Mouse (Mus musculus) MEL (cell line): ENCODE measurements around the gene Cdh23. TPM values are rescaled to one million over a fixed set of nuclear protein-coding genes. Genes with fewer than 3 reads are reported as not detected.

Source experiments
- DNase-seq: peaks from one replicate; pipeline ENCODE4 v3.0.0; 2011; ENCODE audit warnings: low read depth, low spot score
- H3K27ac ChIP-seq: 2 replicates; pipeline ENCODE4 v1.5.1; 2012; ENCODE audit warnings: low read depth, mild to moderate bottlenecking, control low read depth, low read length, moderate library complexity; ENCODE audit not compliant: control insufficient read depth
- H3K27me3 ChIP-seq, 2 experiments: fragments of 150-350 bp in 1 of 2; sonication (generic) in 1 of 2; 2 replicates each; pipeline ENCODE4 v1.6.1; 2012; ENCODE audit warnings: low read length in 2 of 2, mild to moderate bottlenecking in 2 of 2, improper control_type of control experiment in 1 of 2, moderate library complexity in 1 of 2; ENCODE audit not compliant: insufficient read depth in 2 of 2, control insufficient read depth in 1 of 2
- H3K36me3 ChIP-seq, 2 experiments: 2 replicates each; pipeline ENCODE4 v1.6.1; 2012 to 2014; ENCODE audit warnings: low read length in 2 of 2, improper control_type of control experiment in 1 of 2, inconsistent platforms in 1 of 2, mild to moderate bottlenecking in 1 of 2; ENCODE audit not compliant: insufficient read depth in 2 of 2, control insufficient read depth in 1 of 2
- H3K4me1 ChIP-seq, 2 experiments: fragments of 150-350 bp in 1 of 2; sonication (generic) in 1 of 2; 2 replicates each; pipeline ENCODE4 v1.6.1; 2012; ENCODE audit warnings: low read length in 2 of 2, improper control_type of control experiment in 1 of 2, mild to moderate bottlenecking in 1 of 2; ENCODE audit not compliant: insufficient read depth in 2 of 2, control insufficient read depth in 1 of 2
- H3K4me3 ChIP-seq, 2 experiments: fragments of 150-350 bp in 1 of 2; sonication (generic) in 1 of 2; 2 replicates each; pipeline ENCODE4 v1.5.1; 2012; ENCODE audit warnings: low read depth in 2 of 2, low read length in 2 of 2, mild to moderate bottlenecking in 2 of 2, moderate library complexity in 2 of 2, control low read depth in 1 of 2, improper control_type of control experiment in 1 of 2; ENCODE audit not compliant: control insufficient read depth in 1 of 2, insufficient read depth in 1 of 2
- H3K79me2 ChIP-seq: 2 replicates; pipeline ENCODE4 v1.6.1; 2012; ENCODE audit warnings: mild to moderate bottlenecking, low read length, moderate library complexity; ENCODE audit not compliant: control insufficient read depth, poor library complexity, insufficient read depth
- H3K9ac ChIP-seq: 2 replicates; pipeline ENCODE4 v1.6.1; 2012; ENCODE audit warnings: low read depth, mild to moderate bottlenecking, control low read depth, low read length, moderate library complexity; ENCODE audit not compliant: control insufficient read depth, poor library complexity, severe bottlenecking
- H3K9me3 ChIP-seq: fragments of 150-350 bp; sonication (generic); replicated peaks from 2 replicates; pipeline ENCODE4 v1.6.1; 2012; ENCODE audit warnings: mild to moderate bottlenecking, low read length, improper control_type of control experiment, moderate library complexity; ENCODE audit not compliant: insufficient read depth
- BHLHE40 ChIP-seq: IDR thresholded peaks from 2 replicates; pipeline ENCODE4 v1.6.1; 2012; ENCODE audit warnings: low read depth, mild to moderate bottlenecking, inconsistent platforms, low read length, improper control_type of control experiment, borderline replicate concordance
- CHD1 ChIP-seq: IDR thresholded peaks from 2 replicates; pipeline ENCODE4 v1.6.1; 2012; ENCODE audit warnings: low read depth, mild to moderate bottlenecking, inconsistent platforms, low read length, improper control_type of control experiment
- CHD2 ChIP-seq: IDR thresholded peaks from 2 replicates; pipeline ENCODE4 v1.6.1; 2011; ENCODE audit warnings: low read length, improper control_type of control experiment
- E2F4 ChIP-seq: IDR thresholded peaks from 2 replicates; pipeline ENCODE4 v1.6.1; 2011; ENCODE audit warnings: low read depth, low read length, improper control_type of control experiment, borderline replicate concordance
- ELF1 ChIP-seq: IDR thresholded peaks from 2 replicates; pipeline ENCODE4 v1.6.1; 2014; ENCODE audit warnings: low read depth, mild to moderate bottlenecking, inconsistent platforms, low read length, improper control_type of control experiment, moderate library complexity
- EP300 ChIP-seq, 2 experiments: IDR thresholded peaks; 2 replicates each; pipeline ENCODE4 v1.6.1; 2011; ENCODE audit warnings: improper control_type of control experiment in 2 of 2, low read length in 2 of 2, low read depth in 1 of 2, mild to moderate bottlenecking in 1 of 2
- GABPA ChIP-seq: IDR thresholded peaks from 2 replicates; pipeline ENCODE4 v1.6.1; 2012; ENCODE audit warnings: low read depth, mild to moderate bottlenecking, inconsistent platforms, low read length, improper control_type of control experiment, moderate library complexity
- HCFC1 ChIP-seq: IDR thresholded peaks from 2 replicates; pipeline ENCODE4 v1.6.1; 2012; ENCODE audit warnings: low read depth, mild to moderate bottlenecking, inconsistent platforms, low read length, improper control_type of control experiment, moderate library complexity
- MAX ChIP-seq: IDR thresholded peaks from 2 replicates; pipeline ENCODE4 v1.6.1; 2011; ENCODE audit warnings: low read length, improper control_type of control experiment
- MAZ ChIP-seq: IDR thresholded peaks from 2 replicates; pipeline ENCODE4 v1.6.1; 2012; ENCODE audit warnings: low read depth, mild to moderate bottlenecking, inconsistent platforms, low read length, improper control_type of control experiment
- MEF2A ChIP-seq: IDR thresholded peaks from 2 replicates; pipeline ENCODE4 v1.6.1; 2014; ENCODE audit warnings: low read depth, mild to moderate bottlenecking, inconsistent platforms, low read length, improper control_type of control experiment; ENCODE audit not compliant: poor library complexity, insufficient replicate concordance, severe bottlenecking; ENCODE audit errors: extremely low read depth
- POLR2A ChIP-seq, 2 experiments: IDR thresholded peaks; 2 replicates each; pipeline ENCODE4 v1.6.1; 2011 to 2012; ENCODE audit warnings: low read length in 2 of 2, mild to moderate bottlenecking in 2 of 2, control low read depth in 1 of 2, improper control_type of control experiment in 1 of 2, low read depth in 1 of 2, moderate library complexity in 1 of 2; ENCODE audit not compliant: control insufficient read depth in 1 of 2, insufficient read depth in 1 of 2, poor library complexity in 1 of 2
- POLR2AphosphoS5 ChIP-seq: IDR thresholded peaks from 2 replicates; pipeline ENCODE4 v1.6.1; 2012; ENCODE audit warnings: low read depth, borderline replicate concordance, mild to moderate bottlenecking, inconsistent platforms, low read length, moderate library complexity, mixed read lengths
- RAD21 ChIP-seq: IDR thresholded peaks from 2 replicates; pipeline ENCODE4 v1.6.1; 2011; ENCODE audit warnings: mild to moderate bottlenecking, low read depth, low read length, improper control_type of control experiment
- RCOR1 ChIP-seq: IDR thresholded peaks from 2 replicates; pipeline ENCODE4 v1.6.1; 2012; ENCODE audit warnings: low read depth, mild to moderate bottlenecking, inconsistent platforms, low read length, improper control_type of control experiment
- SIN3A ChIP-seq: IDR thresholded peaks from 2 replicates; pipeline ENCODE4 v1.6.1; 2012; ENCODE audit warnings: low read length, improper control_type of control experiment, inconsistent platforms
- SMC3 ChIP-seq: IDR thresholded peaks from 2 replicates; pipeline ENCODE4 v1.6.1; 2011; ENCODE audit warnings: low read depth, low read length, improper control_type of control experiment
- TBP ChIP-seq: IDR thresholded peaks from 2 replicates; pipeline ENCODE4 v1.8.0; 2011; ENCODE audit warnings: low read depth, low read length, improper control_type of control experiment
- UBTF ChIP-seq: IDR thresholded peaks from 2 replicates; pipeline ENCODE4 v1.6.1; 2012; ENCODE audit warnings: low read depth, mild to moderate bottlenecking, inconsistent platforms, low read length, improper control_type of control experiment, moderate library complexity, borderline replicate concordance; ENCODE audit not compliant: insufficient read depth
- USF2 ChIP-seq, 2 experiments: IDR thresholded peaks; 2 replicates each; pipeline ENCODE4 v1.6.1; 2011 to 2012; ENCODE audit warnings: improper control_type of control experiment in 2 of 2, low read length in 2 of 2, borderline replicate concordance in 1 of 2, inconsistent platforms in 1 of 2, low read depth in 1 of 2, mild to moderate bottlenecking in 1 of 2; ENCODE audit not compliant: insufficient read depth in 1 of 2
- ZKSCAN1 ChIP-seq: IDR thresholded peaks from 2 replicates; pipeline ENCODE4 v1.6.1; 2012; ENCODE audit warnings: low read depth, mild to moderate bottlenecking, inconsistent platforms, low read length, improper control_type of control experiment, moderate library complexity
- ZMIZ1 ChIP-seq: IDR thresholded peaks from 2 replicates; pipeline ENCODE4 v1.6.1; 2012; ENCODE audit warnings: low read depth, mild to moderate bottlenecking, inconsistent platforms, low read length, improper control_type of control experiment, moderate library complexity
- polyA plus RNA-seq, 2 experiments: library from polyadenylated mRNA; stranded (reverse) in 1 of 2; unstranded in 1 of 2; fragments of >175 nt in 1 of 2; fragments of >200 nt in 1 of 2; gene quantifications; 2 replicates each; pipeline versions ENCODE4 v1.2.1 to v1.2.4; 2012; ENCODE audit warnings: low replicate concordance in 2 of 2, low read depth in 1 of 2; ENCODE audit not compliant: insufficient read length in 2 of 2, insufficient read depth in 1 of 2, missing spikeins in 1 of 2
- total RNA-seq: library from RNA; depleted of rRNA; stranded (reverse); fragments of 300-350 nt; gene quantifications from 2 replicates; pipeline ENCODE4 v1.2.3, GENCODE M21; 2012

Cdh23 gene
- total and polyA plus RNA-seq, 3 experiments, result 0.04 TPM; not detected in 2

- TF ChIP-seq MAZ (peak; percentile 94), SMC3 (no peak), CHD1 (no peak), ELF1 (peak; percentile 57; the same call in 1 of the 2 replicates), MAX (no peak; the same call in 1 of the 2 replicates), EP300 (IDR thresholded peaks at IDR 0.05; ENCODE audit: low read depth in 1 of 2, low read length in 2 of 2) (peak; percentile 92 to 96), E2F4 (no peak), SIN3A (peak; percentile 93), UBTF (no peak), POLR2A (IDR thresholded peaks at IDR 0.05; ENCODE audit: control insufficient read depth in 1 of 2, insufficient read depth in 1 of 2, low read depth in 1 of 2, low read length in 2 of 2, poor library complexity in 1 of 2) (peak in 1 of 2 experiments; percentile 54; a peak in 1 of 4 replicates), MEF2A (no peak), GABPA (no peak), RAD21 (no peak), BHLHE40 (0 out of 2 replicates have a peak, but pooled peaks have one; percentile 50), ZMIZ1 (0 out of 2 replicates have a peak, but pooled peaks have one; percentile 40), HCFC1 (peak; percentile 58; the same call in 1 of the 2 replicates), ZKSCAN1 (no peak), USF2 (IDR thresholded peaks at IDR 0.05; ENCODE audit: borderline replicate concordance in 1 of 2, insufficient read depth in 1 of 2, low read depth in 1 of 2, low read length in 2 of 2) (no peak), POLR2AphosphoS5 (no peak), RCOR1 (peak; percentile 96), CHD2 (peak; percentile 20; the same call in 1 of the 2 replicates), TBP (no peak)
These were observed 412.0 kb downstream of the Cdh23 start (continued) for GRCm38 (mm10) chr10:60284248-60284647.

GRCm38 (mm10) chr10:60282116-60283014 lies 413.9 kb downstream of the Cdh23 start:
- H3K4me1 ChIP-seq, result peaks cover 14 to 78% of the 10 kb centered on the region in 2 experiments
- peaks cover 85% of the 10 kb centered on the region for H3K79me2 ChIP-seq
- TF ChIP-seq ZMIZ1 (no peak), MAX (no peak)
- H3K9me3 ChIP-seq, result no peaks in the 10 kb centered on the region
- no peak overlapping the region for H3K27ac ChIP-seq
- H3K27me3 ChIP-seq, result no peaks in the 10 kb centered on the region
- no peak for DNase-seq
- peaks cover 0 to 59% of the 10 kb centered on the region in 2 experiments; a peak in 2 of 4 replicates for H3K36me3 ChIP-seq
- no peak overlapping the region for H3K4me3 ChIP-seq
- no peak overlapping the region for H3K9ac ChIP-seq
